Mouse (Mus musculus) natural killer cell, adult 2 months (primary cell): ENCODE data around the gene Hmgn2.
A peak's percentile ranks its signal among the peaks of the same experiment; 100 is the strongest.
"Not testable (repeated sequence)": the region's sequence is repeated elsewhere in the genome, so short reads cannot be mapped to it uniquely, and the experiment has no call there.

Experiments used
- DNase-seq, 2 experiments: peaks; one replicate each; pipeline ENCODE4 v3.0.0; 2022; ENCODE audit warnings: low spot score in 2 of 2

The Hmgn2 gene

GRCm38 (mm10) chr4:133968150-133968921 is at the start of gene Hmgn2:
Gene Hmgn2, minus strand, starts transcription at chr4:133968650.
- peak; percentile 26 to 37 for DNase-seq

- no peak for DNase-seq
Observed at GRCm38 (mm10) chr4:134017201-134017865, 48.9 kb upstream of the Hmgn2 start.

DNA sequence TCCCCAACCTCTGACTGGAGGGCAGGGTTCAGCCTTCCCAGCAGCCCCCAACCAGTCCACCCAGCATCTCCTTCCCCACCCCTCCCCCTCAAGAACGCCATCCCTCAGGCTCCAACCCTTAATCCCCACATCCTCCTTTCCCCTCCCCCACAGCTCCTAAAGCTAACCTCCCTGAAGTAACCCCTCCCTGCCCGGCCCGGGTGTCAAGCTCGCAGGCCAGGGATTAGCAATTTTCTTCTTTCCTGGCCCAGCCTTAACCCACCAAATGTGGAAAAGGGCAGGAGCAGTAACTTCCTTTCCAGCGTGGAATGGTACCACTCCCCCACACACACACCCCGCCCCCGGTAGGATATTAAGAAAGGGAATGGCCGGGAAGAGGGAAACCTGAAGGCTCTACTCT is 48.3 kb upstream of the Hmgn2 start:
- no peak for DNase-seq

DNA sequence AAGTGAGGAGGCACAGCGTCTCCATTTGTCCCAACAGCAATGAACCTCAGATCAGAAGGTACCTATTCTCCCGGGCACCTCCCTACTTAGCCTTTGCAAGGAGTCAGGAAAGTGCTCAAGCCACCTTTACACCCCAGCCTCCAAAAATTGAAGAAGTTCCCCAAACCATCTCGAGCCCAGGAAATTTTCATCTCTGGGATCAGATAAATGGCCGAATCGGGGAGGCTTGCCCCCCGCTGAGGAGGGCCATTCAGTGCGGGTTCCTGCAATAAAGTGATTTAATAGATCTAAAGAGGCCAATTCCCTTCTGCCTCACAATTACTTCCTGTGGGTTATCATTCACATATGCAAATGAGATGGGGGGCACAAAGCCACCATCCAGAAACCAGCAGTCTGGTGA is 47.8 kb upstream of the Hmgn2 start:
- no peak for DNase-seq

DNA sequence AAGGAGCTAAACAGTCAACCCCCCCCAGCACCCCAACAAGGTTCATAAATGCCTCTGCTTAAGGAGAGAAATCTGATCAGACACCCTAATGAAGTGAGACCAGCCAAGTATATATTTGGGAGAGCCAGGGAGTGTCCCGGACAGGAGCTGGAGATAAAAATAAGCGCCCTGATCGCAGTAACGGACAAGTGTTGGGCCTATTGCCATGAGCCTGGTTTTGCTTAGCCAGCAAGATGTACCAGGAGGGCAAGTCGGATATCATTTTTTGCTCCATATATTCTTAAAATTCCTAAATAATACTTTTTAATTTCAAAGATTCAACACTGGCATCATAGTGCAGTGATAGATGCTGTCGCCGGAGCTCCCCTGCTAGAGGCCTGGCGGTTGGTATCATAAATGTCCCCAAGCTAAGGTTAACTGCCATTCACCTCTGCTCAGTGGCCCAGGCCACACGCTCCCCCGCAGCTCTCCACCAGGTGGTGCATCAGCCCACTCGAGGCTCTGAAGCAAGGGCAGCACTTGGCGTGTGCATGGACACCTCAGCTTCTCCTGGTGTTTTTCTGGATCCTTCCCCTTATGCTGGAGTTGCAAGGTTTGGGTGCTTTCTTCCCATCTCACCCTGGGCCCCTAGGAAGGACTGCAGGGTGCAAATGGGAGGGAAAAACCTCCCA is 44.5 kb upstream of the Hmgn2 start:
- DNase-seq, result peak in 1 of 2 experiments; percentile 17

DNA sequence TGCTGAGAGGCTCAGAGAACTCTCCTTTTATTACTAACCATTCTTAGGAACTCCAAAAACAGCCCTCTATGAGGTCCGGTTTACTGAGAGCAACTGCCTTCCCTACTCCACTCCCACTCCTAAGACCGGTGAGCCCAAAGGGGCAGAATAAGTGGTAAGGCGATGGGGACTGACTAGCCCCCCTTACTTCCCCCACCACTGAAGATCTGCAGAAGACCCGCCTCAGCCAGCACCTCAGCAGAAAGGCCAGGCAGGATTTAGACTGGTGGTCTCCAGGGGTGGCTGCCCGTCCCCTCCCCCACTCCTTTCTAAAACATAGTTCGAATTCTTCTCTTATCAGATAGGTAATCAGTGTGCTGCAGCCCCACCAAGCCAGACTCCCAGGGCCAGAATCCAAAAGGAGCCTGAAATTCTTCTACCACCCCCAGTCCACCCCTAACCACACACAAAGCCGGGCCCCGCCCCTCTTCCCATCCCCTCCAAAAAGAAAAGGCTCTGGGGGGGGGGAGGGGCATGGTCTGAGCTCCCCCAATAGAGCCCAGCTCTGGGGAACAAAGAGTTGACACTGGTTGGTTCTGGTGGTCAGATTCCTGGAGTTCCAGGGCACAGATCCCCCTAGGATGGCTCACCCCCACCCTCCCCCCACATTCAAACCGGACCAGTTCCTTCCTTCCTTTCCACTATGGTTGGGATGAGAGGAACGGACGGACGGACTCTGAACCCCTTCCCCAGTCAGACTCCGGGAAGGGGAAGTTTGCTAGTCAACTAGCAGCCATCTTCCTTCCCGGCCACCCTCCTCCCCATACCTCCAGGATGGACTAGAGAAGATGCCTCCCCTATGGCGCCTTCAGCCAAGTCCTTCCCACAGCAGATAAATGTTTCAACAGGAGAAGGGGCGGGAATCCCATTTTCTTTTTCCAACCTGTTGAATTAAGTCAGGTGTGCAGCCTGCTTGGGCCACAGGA is 43.3 kb upstream of the Hmgn2 start:
- DNase-seq, result no peak

GRCm38 (mm10) chr4:134009709-134010108 is 41.3 kb upstream of the Hmgn2 start:
- DNase-seq, result no peak

DNA sequence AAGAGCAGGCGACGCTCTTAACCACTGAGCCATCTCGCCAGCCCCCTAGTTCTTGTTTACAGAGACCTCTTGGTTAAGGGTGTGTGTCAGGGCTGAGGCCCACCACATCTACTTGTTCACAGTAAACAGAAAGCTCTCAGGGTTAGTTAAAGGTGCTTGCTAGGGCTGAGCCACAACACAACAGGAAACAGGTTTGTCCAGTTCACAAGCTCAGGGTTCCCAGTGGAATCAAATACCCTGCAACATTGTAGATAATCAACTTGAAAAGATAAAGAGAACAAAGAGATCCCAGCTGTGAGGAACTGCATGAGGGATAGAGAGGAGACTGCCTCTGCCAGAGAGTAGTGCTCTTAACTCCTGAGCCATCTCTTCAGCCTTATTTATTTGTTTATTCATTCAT is 38.4 kb upstream of the Hmgn2 start:
- DNase-seq, result no peak

DNA sequence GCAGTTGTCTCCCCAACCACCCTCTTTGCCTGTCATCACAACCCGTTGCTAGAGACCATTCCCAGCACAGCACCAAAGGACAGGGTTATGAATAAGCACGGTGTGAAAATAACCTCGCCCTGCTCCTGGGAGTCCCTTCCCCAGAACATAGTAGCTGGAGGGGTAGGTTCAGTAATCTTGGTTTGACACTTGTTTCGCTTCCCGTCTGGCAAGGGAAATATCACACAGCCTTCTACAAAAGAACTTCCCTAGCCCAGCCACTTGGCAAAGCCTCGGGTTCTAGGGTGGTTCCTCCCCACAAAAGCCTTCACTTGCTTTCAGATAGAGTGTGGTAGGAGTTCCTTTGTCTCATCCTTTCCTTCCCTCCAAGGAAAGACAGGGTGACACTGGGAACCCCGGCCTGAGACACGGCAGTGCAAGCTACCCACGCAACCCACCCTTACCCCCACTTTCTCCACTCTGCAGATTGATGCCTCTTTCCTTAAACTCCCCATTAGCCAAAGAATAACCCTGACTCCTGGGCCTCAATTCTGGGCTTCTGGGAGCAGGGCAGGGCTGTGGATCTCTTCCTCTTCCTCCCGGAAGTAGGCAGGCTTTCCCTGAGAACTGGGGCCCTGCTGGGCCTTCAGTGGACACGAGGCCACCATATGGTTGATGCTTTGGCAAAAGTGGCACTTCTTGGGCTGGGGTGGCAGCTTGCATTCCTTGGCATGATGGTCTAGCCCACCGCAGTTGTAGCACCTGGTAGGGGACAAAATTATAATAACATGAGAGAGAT is 37.3 kb upstream of the Hmgn2 start:
- no peak for DNase-seq

GRCm38 (mm10) chr4:134002903-134003302 is 34.5 kb upstream of the Hmgn2 start:
- no peak for DNase-seq

DNA sequence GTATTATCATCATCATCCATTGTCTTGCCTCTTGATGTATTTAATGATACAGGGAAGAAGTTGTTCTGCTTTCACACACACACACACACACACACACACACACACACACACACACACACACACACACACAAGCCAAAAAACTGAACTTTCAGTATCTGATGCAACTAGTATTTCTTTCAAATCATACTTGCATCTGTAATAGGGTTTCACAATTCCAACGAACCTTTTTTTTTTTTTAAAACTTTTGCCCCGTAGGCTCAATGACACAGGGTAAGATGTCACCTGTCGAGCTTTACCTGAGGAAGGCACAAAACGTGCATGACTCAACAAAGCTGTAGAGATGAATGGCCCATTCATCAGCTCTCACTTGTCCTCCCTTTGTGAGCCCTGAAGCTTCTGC is 33.8 kb upstream of the Hmgn2 start:
- no peak for DNase-seq

DNA sequence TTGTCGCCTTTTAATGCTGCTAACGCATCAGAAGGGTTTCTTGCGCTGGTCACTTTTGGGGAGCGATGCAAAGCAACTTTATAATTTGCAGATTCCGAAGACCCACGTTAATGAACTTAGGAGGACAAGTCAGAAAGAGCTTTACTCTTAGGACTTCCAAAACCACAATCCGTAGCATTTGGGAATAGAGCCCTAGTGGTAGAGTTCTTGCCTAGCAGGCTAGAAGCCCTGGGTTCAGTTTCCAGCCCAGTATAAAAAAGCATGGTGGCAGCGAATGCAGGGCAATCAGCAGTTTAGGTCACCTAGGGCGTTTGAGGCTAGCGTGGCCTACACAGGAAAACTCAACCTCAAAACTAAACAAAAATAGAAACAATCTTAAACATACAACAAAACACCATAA is 33.3 kb upstream of the Hmgn2 start:
- no peak for DNase-seq

- DNase-seq, result peak; percentile 92 to 94
Observed at GRCm38 (mm10) chr4:134000466-134001438, 32.3 kb upstream of the Hmgn2 start, which contains the start of gene Dhdds. Gene Dhdds, minus strand, starts transcription at chr4:134000918.

- no peak for DNase-seq
Observed at GRCm38 (mm10) chr4:133994697-133995096, 26.2 kb upstream of the Hmgn2 start.

DNA sequence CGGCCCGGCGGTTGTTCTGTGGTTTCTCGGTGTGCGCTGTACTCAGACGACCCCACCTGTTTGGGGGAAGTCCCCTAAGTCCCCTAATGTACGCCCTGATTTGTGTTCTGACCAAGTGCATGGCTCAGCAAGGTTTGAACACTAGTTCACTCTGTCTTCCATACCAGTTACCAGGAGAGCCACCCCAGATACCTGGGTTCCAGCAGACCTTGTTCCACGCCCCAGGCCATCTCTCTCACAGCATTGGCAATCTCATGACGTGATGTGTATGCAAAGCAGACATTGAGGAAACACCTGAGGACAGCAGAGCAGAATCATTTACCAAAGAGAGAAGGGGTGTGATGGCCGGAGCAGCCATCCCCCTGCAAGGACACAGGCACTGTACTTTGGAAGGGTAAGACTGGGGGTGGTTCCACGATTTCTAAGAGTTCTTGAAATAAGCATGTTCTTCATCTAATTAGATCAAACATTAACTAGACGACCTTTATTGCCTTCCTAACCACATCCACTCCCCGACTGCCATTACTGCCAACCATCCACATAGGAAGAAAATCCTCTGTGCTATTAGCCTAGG is 22.7 kb upstream of the Hmgn2 start:
- DNase-seq, result no peak

DNA sequence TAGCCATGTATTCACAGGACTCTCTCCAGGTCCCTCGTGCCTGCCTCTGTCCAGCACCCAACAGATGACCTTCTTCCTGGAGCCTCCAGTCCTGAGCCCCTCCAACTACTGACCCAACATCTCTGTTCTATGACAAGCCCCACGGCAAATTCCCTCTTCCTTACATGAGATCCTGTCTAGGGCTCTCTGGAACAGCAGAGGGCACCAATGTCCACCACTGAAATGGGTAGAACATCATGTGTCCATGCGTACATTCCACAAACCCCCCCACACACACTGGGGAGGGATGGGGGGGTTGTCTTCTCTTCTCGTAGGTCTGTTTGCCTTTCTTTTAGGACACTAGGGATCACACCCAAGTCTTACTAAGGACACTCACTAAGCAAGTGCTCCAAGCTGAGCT is 21.6 kb upstream of the Hmgn2 start:
- DNase-seq, result no peak

DNA sequence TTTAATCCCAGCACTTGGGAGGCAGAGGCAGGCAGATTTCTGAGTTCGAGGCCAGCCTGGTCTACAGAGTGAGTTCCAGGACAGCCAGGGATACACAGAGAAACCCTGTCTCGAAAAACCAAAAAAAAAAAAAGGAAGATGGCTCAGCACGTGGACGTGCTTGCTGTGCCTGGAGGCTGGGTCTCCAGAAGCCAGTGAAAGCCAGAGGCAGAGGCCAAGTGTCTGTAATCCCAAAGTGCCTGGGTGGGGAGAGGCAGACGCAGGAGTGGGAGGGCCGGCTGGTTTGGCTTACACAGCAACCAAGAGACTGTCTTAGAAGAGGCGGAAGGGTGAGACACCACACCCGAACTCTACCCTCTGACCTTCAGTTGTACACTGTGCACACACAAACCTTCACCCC is 19.8 kb upstream of the Hmgn2 start:
- not testable (repeated sequence) for DNase-seq

GRCm38 (mm10) chr4:133982936-133983335 is 14.5 kb upstream of the Hmgn2 start:
- no peak for DNase-seq

- no peak for DNase-seq
Observed at GRCm38 (mm10) chr4:133980496-133980895, 12.0 kb upstream of the Hmgn2 start.
